Mouse (Mus musculus): Measurements from ENCODE around the gene Lpar2. TPM values are rescaled to one million over a fixed set of nuclear protein-coding genes. Genes with fewer than 3 reads are reported as not detected.

Gene Lpar2
- polyA plus RNA-seq, 2 experiments, result 0.04 to 0.44 TPM

DNA sequence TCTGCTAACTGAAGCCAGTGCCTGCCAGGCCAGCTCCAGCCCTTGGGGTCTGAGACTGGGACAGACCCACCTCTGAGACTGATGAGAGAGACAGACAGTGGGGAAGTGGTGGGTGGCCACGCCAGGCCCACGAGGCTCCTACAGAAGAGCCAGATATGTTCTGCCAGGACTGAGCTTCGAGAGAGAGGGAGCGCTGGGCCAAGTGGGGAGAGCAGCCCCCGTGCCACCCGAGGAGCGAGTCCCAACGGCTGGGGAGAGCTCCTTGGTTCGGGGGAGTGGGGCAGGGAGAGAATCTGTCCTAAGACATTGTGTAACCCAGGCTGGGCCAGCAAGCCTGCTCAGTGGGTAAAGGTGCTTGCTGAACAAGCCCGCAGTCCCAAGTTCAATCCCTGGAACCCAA is 54.7 kb downstream of the Lpar2 start:
- Histone ChIP-seq H3K27ac (no peak overlapping the region), H3K4me1 (replicated peaks; ENCODE audit: control insufficient read depth in 2 of 2, insufficient read depth in 2 of 2, low read length in 1 of 2) (no peaks in the 10 kb centered on the region), H3K4me2 (ENCODE audit: low read depth) (no peak overlapping the region), H3K36me3 (replicated peaks; ENCODE audit: control insufficient read depth, insufficient read depth, low read depth) (no peaks in the 10 kb centered on the region), H3K4me3 (ENCODE audit: insufficient read depth in 1 of 2, low read depth in 2 of 2, low read length in 2 of 2) (no peak overlapping the region), H3K9me3 (ENCODE audit: control insufficient read depth, low read length) (no peaks in the 10 kb centered on the region), H3K9ac (replicated peaks) (no peak overlapping the region), H3K27me3 (ENCODE audit: control insufficient read depth, insufficient read depth, low read length) (peaks cover 29% of the 10 kb centered on the region)
- no peak for TF ChIP-seq EP300 (IDR thresholded peaks at IDR 0.05; ENCODE audit: low read depth)
- no peak for TF ChIP-seq CTCF (IDR thresholded peaks at IDR 0.05; ENCODE audit: low read depth)
- WGBS (ENCODE audit: insufficient replicate concordance), result 60% methylated on average over 10 of the region's 10 CpGs
- DNase-seq (ENCODE audit: low read depth in 3 of 3, low spot score in 3 of 3) (no peak), ATAC-seq (ENCODE audit: insufficient read depth) (no peak)

DNA sequence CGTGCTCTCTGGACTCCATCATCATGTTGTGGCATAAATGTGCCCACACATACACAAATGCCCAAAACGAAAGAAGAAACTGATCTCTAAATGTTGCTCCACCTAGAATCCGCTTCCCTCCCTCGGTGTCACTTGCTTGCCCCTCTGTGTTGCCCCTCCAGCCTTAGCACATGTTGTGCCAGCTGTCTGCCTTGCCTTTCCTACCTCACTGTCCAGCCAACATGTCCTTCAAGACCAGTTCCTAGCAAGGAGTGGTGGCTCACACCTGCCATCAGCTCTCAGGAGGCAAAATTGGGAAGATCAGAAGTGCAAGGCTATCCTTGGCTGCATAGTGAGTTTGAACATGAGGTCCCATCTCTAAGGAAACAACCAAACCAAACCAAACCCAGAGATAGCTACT is 55.2 kb downstream of the Lpar2 start:
- H3K4me2 ChIP-seq (ENCODE audit: low read depth), result no peak overlapping the region
- no peak for ATAC-seq (ENCODE audit: insufficient read depth)
- H3K9ac ChIP-seq (replicated peaks), result no peak overlapping the region
- H3K27ac ChIP-seq, result no peak overlapping the region
- H3K9me3 ChIP-seq (ENCODE audit: control insufficient read depth, low read length), result no peaks in the 10 kb centered on the region
- no peaks in the 10 kb centered on the region for H3K4me1 ChIP-seq (replicated peaks; ENCODE audit: control insufficient read depth in 2 of 2, insufficient read depth in 2 of 2, low read length in 1 of 2)
- WGBS (ENCODE audit: insufficient replicate concordance), result 80% methylated on average over 4 of the region's 4 CpGs
- no peaks in the 10 kb centered on the region for H3K36me3 ChIP-seq (replicated peaks; ENCODE audit: control insufficient read depth, insufficient read depth, low read depth)
- no peak overlapping the region for H3K4me3 ChIP-seq (ENCODE audit: insufficient read depth in 1 of 2, low read depth in 2 of 2, low read length in 2 of 2)
- H3K27me3 ChIP-seq (ENCODE audit: control insufficient read depth, insufficient read depth, low read length), result peaks cover 34% of the 10 kb centered on the region
- no peak for DNase-seq (ENCODE audit: low read depth in 3 of 3, low spot score in 3 of 3)
- no peak for TF ChIP-seq EP300 (IDR thresholded peaks at IDR 0.05; ENCODE audit: low read depth)
- TF ChIP-seq CTCF (IDR thresholded peaks at IDR 0.05; ENCODE audit: low read depth), result no peak

DNA sequence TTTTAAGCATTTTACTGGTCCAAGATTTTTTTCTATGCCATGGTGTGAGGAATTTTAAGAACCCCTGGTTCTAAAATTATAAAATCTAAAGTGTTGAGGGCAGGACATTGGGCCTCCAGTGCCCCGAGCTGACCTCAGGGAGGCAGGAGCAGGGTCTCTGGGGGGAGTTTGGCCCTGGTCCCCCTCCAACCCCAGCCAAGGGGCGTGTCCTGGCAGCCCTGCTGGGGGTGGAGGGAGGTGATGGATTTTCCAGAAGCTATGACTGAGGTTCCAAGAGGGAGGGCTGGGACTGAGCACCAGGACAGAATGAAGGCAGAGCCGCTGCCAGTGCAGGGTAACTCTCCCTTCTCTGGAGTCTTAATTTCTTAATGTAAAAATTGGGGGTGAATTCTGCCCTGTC is 55.8 kb downstream of the Lpar2 start:
- no peak overlapping the region for H3K4me3 ChIP-seq (ENCODE audit: insufficient read depth in 1 of 2, low read depth in 2 of 2, low read length in 2 of 2)

DNA sequence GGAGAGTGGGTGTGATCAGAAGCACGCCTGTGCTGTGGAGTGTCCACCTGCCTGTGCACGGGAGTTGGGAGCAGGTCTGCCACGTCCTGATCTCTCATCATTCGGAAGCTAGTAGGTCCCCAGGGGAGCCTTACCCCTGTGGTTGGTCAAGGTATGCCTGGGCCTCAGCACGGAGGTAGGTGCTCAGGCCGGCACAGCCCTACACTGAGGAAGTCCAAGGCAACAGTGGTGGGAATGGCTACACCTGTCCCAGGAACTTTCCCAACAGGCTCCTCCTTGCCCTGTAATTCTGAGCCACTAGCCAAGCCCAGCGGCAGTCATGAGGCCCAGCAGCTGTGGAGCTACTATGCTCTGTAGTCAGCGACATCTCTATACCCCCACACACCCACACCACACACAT is 57.4 kb downstream of the Lpar2 start:
- WGBS (ENCODE audit: insufficient replicate concordance), result 50% methylated on average over 8 of the region's 8 CpGs
- Histone ChIP-seq H3K36me3 (replicated peaks; ENCODE audit: control insufficient read depth, insufficient read depth, low read depth) (no peaks in the 10 kb centered on the region), H3K4me3 (ENCODE audit: insufficient read depth in 1 of 2, low read depth in 2 of 2, low read length in 2 of 2) (no peak overlapping the region), H3K4me1 (replicated peaks; ENCODE audit: control insufficient read depth in 2 of 2, insufficient read depth in 2 of 2, low read length in 1 of 2) (no peaks in the 10 kb centered on the region), H3K9me3 (ENCODE audit: control insufficient read depth, low read length) (no peaks in the 10 kb centered on the region), H3K27me3 (ENCODE audit: control insufficient read depth, insufficient read depth, low read length) (peaks cover 56% of the 10 kb centered on the region), H3K4me2 (ENCODE audit: low read depth) (no peak overlapping the region), H3K9ac (replicated peaks) (no peak overlapping the region), H3K27ac (no peak overlapping the region)
- DNase-seq (ENCODE audit: low read depth in 3 of 3, low spot score in 3 of 3) (no peak), ATAC-seq (ENCODE audit: insufficient read depth) (no peak)
- no peak for TF ChIP-seq CTCF (IDR thresholded peaks at IDR 0.05; ENCODE audit: low read depth)
- no peak for TF ChIP-seq EP300 (IDR thresholded peaks at IDR 0.05; ENCODE audit: low read depth)

More for the DNA sequence above, 55.8 kb downstream of the Lpar2 start:
- Histone ChIP-seq H3K4me1 (replicated peaks; ENCODE audit: control insufficient read depth in 2 of 2, insufficient read depth in 2 of 2, low read length in 1 of 2) (no peaks in the 10 kb centered on the region), H3K27me3 (ENCODE audit: control insufficient read depth, insufficient read depth, low read length) (peaks cover 40% of the 10 kb centered on the region), H3K4me2 (ENCODE audit: low read depth) (no peak overlapping the region), H3K27ac (no peak overlapping the region), H3K9ac (replicated peaks) (no peak overlapping the region), H3K9me3 (ENCODE audit: control insufficient read depth, low read length) (no peaks in the 10 kb centered on the region), H3K36me3 (replicated peaks; ENCODE audit: control insufficient read depth, insufficient read depth, low read depth) (no peaks in the 10 kb centered on the region)
- no peak for ATAC-seq (ENCODE audit: insufficient read depth)
- WGBS (ENCODE audit: insufficient replicate concordance), result 41% methylated on average over 3 of the region's 3 CpGs
- DNase-seq (ENCODE audit: low read depth in 3 of 3, low spot score in 3 of 3), result no peak
- TF ChIP-seq EP300 (IDR thresholded peaks at IDR 0.05; ENCODE audit: low read depth) (no peak), CTCF (IDR thresholded peaks at IDR 0.05; ENCODE audit: low read depth) (no peak)

Other genes starting within 250 kb of the Lpar2 start
- gene Zfp868, start 196.9 kb upstream of the Lpar2 start, polyA plus RNA-seq (2012; rRNA removed), result 3.4 and 4.1 TPM in 2 replicates
- 5.1 and 5.9 TPM in 2 replicates for gene Zfp868, start 196.9 kb upstream of the Lpar2 start, polyA plus RNA-seq (2014; fragmentation: Nextera tagmentation; extraction: Ambion mirVana)
- 0.30 and 0.32 TPM in 2 replicates for gene Zfp964, start 167.9 kb upstream of the Lpar2 start, polyA plus RNA-seq (2012; rRNA removed)
- gene Zfp964, start 167.9 kb upstream of the Lpar2 start, polyA plus RNA-seq (2014; fragmentation: Nextera tagmentation; extraction: Ambion mirVana), result 0.15 and 0.35 TPM in 2 replicates
- gene Zfp869, start 111.7 kb upstream of the Lpar2 start, polyA plus RNA-seq (2012; rRNA removed), result 2.7 and 4.9 TPM in 2 replicates
- 10.0 and 12.3 TPM in 2 replicates for gene Zfp869, start 111.7 kb upstream of the Lpar2 start, polyA plus RNA-seq (2014; fragmentation: Nextera tagmentation; extraction: Ambion mirVana)
- gene Zfp963, start 72.5 kb upstream of the Lpar2 start, polyA plus RNA-seq (2012; rRNA removed), result 1.2 and 1.8 TPM in 2 replicates
- 1.9 and 2.0 TPM in 2 replicates for gene Zfp963, start 72.5 kb upstream of the Lpar2 start, polyA plus RNA-seq (2014; fragmentation: Nextera tagmentation; extraction: Ambion mirVana)
- 0.32 TPM in 1 of 2 replicates, not detected in the other for gene Gm20422, start 47.5 kb upstream of the Lpar2 start, polyA plus RNA-seq (2012; rRNA removed)
- 1.0 TPM in 1 of 2 replicates, not detected in the other for gene Gm20422, start 47.5 kb upstream of the Lpar2 start, polyA plus RNA-seq (2014; fragmentation: Nextera tagmentation; extraction: Ambion mirVana)
- 19.6 and 24.5 TPM in 2 replicates for gene Atp13a1, start 31.3 kb upstream of the Lpar2 start, polyA plus RNA-seq (2012; rRNA removed)
- gene Atp13a1, start 31.3 kb upstream of the Lpar2 start, polyA plus RNA-seq (2014; fragmentation: Nextera tagmentation; extraction: Ambion mirVana), result 14.1 and 15.6 TPM in 2 replicates
- gene Zfp866, start 31.3 kb upstream of the Lpar2 start, polyA plus RNA-seq (2012; rRNA removed), result 4.6 and 6.0 TPM in 2 replicates
- gene Zfp866, start 31.3 kb upstream of the Lpar2 start, polyA plus RNA-seq (2014; fragmentation: Nextera tagmentation; extraction: Ambion mirVana), result 5.8 and 7.2 TPM in 2 replicates
- gene Gmip, start 13.8 kb upstream of the Lpar2 start, polyA plus RNA-seq (2012; rRNA removed), result 4.8 and 5.8 TPM in 2 replicates
- gene Gmip, start 13.8 kb upstream of the Lpar2 start, polyA plus RNA-seq (2014; fragmentation: Nextera tagmentation; extraction: Ambion mirVana), result 1.7 and 3.9 TPM in 2 replicates
- 2.0 and 2.5 TPM in 2 replicates for gene Pbx4, start 10.1 kb downstream of the Lpar2 start, polyA plus RNA-seq (2012; rRNA removed)
- gene Pbx4, start 10.1 kb downstream of the Lpar2 start, polyA plus RNA-seq (2014; fragmentation: Nextera tagmentation; extraction: Ambion mirVana), result 1.7 and 3.7 TPM in 2 replicates
- gene Cilp2, start 65.3 kb downstream of the Lpar2 start, polyA plus RNA-seq (2012; rRNA removed), result 0.03 and 0.04 TPM in 2 replicates
- gene Cilp2, start 65.3 kb downstream of the Lpar2 start, polyA plus RNA-seq (2014; fragmentation: Nextera tagmentation; extraction: Ambion mirVana), result 0.03 TPM in 1 of 2 replicates, not detected in the other
- gene Tssk6, start 79.8 kb downstream of the Lpar2 start, polyA plus RNA-seq (2012; rRNA removed), result 0.41 and 0.50 TPM in 2 replicates
- gene Tssk6, start 79.8 kb downstream of the Lpar2 start, polyA plus RNA-seq (2014; fragmentation: Nextera tagmentation; extraction: Ambion mirVana), result 1.7 and 1.9 TPM in 2 replicates
- 26.2 and 44.8 TPM in 2 replicates for gene Ndufa13, start 80.1 kb downstream of the Lpar2 start, polyA plus RNA-seq (2012; rRNA removed)
- 109 and 113 TPM in 2 replicates for gene Ndufa13, start 80.1 kb downstream of the Lpar2 start, polyA plus RNA-seq (2014; fragmentation: Nextera tagmentation; extraction: Ambion mirVana)
- gene Yjefn3, start 80.3 kb downstream of the Lpar2 start, polyA plus RNA-seq (2012; rRNA removed), result 0.30 and 0.36 TPM in 2 replicates
- 0.77 and 0.79 TPM in 2 replicates for gene Yjefn3, start 80.3 kb downstream of the Lpar2 start, polyA plus RNA-seq (2014; fragmentation: Nextera tagmentation; extraction: Ambion mirVana)
- 18.3 and 19.2 TPM in 2 replicates for gene Gatad2a, start 174.0 kb downstream of the Lpar2 start, polyA plus RNA-seq (2012; rRNA removed)
- 22.7 and 32.9 TPM in 2 replicates for gene Gatad2a, start 174.0 kb downstream of the Lpar2 start, polyA plus RNA-seq (2014; fragmentation: Nextera tagmentation; extraction: Ambion mirVana)
- 19.2 and 19.4 TPM in 2 replicates for gene Mau2, start 220.3 kb downstream of the Lpar2 start, polyA plus RNA-seq (2012; rRNA removed)
- gene Mau2, start 220.3 kb downstream of the Lpar2 start, polyA plus RNA-seq (2014; fragmentation: Nextera tagmentation; extraction: Ambion mirVana), result 15.6 and 19.6 TPM in 2 replicates
- 4.7 and 6.2 TPM in 2 replicates for gene Sugp1, start 220.4 kb downstream of the Lpar2 start, polyA plus RNA-seq (2012; rRNA removed)
- 8.8 and 10.3 TPM in 2 replicates for gene Sugp1, start 220.4 kb downstream of the Lpar2 start, polyA plus RNA-seq (2014; fragmentation: Nextera tagmentation; extraction: Ambion mirVana)

Measured in liver, embryonic 14.5 days (tissue).